ENCODE assay signal across 20 mouse cellular contexts in genomic region chr6:128058157-128058556, GRCm38 (mm10).
A peak's percentile ranks its signal among the peaks of the same experiment; 100 is the strongest.
DNase-seq lines count a peak whose midpoint lies in the region; ATAC-seq and TF ChIP-seq lines count a peak whose summit lies in the region.
"Had no signal": no experiment of that assay in that cellular context is flagged by ENCODE, and none has a peak within 500 bp of the region (broad histone marks: within the 10 kb centered on the region; RNA-seq: fewer than 3 reads in every experiment).

No protein-coding gene starts in this region.

- no peak for TF ChIP-seq CTCF in hindbrain, postnatal 0 days (IDR thresholded peaks at IDR 0.05; ENCODE audit: low read depth)

- H3K9me3 ChIP-seq in midbrain, embryonic 13.5 days = no peaks in the 10 kb centered on the region
- H3K9me3 ChIP-seq in midbrain, embryonic 10.5 days (replicated peaks) = no peaks in the 10 kb centered on the region
- H3K9me3 ChIP-seq in hindbrain, postnatal 0 days (ENCODE audit: low read length) = no peaks in the 10 kb centered on the region
- H3K9me3 ChIP-seq in neural tube, embryonic 14.5 days (ENCODE audit: control insufficient read depth, low read length) = no peaks in the 10 kb centered on the region
- H3K9me3 ChIP-seq: heart, embryonic 12.5 days had no signal

- H3K4me2 ChIP-seq in midbrain, embryonic 13.5 days (replicated peaks) = no peak overlapping the region
- peak overlapping the region; percentile 10; the same call in 1 of the 2 replicates for H3K4me2 ChIP-seq in hindbrain, postnatal 0 days (ENCODE audit: low read depth, low read length)
- H3K4me2 ChIP-seq in neural tube, embryonic 14.5 days (ENCODE audit: low read depth, low read length) = peak overlapping the region; percentile 25; the same call in 1 of the 2 replicates
- H3K4me2 ChIP-seq: heart, embryonic 12.5 days had no signal

- H3K4me1 ChIP-seq in midbrain, embryonic 13.5 days (replicated peaks) = peaks cover 29% of the 10 kb centered on the region
- H3K4me1 ChIP-seq in midbrain, embryonic 10.5 days = peaks cover 23% of the 10 kb centered on the region
- H3K4me1 ChIP-seq in hindbrain, postnatal 0 days (ENCODE audit: insufficient read depth, low read length) = 0 out of 2 replicates have a peak, but pooled peaks cover 7% of the 10 kb centered on the region
- peaks cover 13% of the 10 kb centered on the region; the same call in 1 of the 2 replicates for H3K4me1 ChIP-seq in neural tube, embryonic 14.5 days (ENCODE audit: control insufficient read depth, insufficient read depth, low read length)

- DNase-seq in embryo, embryonic 10.5 days (ENCODE audit: low spot score) = peak; percentile 35
- no peak for DNase-seq in embryo, embryonic 11 days
- no peak for DNase-seq in midbrain, embryonic 10.5 days (ENCODE audit: low spot score)
- DNase-seq in hindbrain, postnatal 0 days (ENCODE audit: low spot score) = peak; percentile 29
- no peak for DNase-seq in lung, postnatal 25 days (ENCODE audit: low spot score)
- DNase-seq in urinary bladder, adult 2 months (ENCODE audit: low spot score) = no peak
- DNase-seq: adrenal gland, adult 8-10 months; B cell, adult 2 months; heart, postnatal 36 days; left cerebral cortex, postnatal 4 days; lung, adult 18-20 months; lung, postnatal 36 days; retina, postnatal 1 day; thymus, adult 18-20 months had no signal

- peak overlapping the region; percentile 32 for H3K9ac ChIP-seq in midbrain, embryonic 13.5 days (replicated peaks)
- H3K9ac ChIP-seq in hindbrain, postnatal 0 days (replicated peaks; ENCODE audit: low read length) = peak overlapping the region; percentile 41; the same call in 1 of the 2 replicates
- H3K9ac ChIP-seq in neural tube, embryonic 14.5 days (replicated peaks; ENCODE audit: low read depth, low read length) = peak overlapping the region; percentile 4; the same call in 1 of the 2 replicates
- H3K9ac ChIP-seq: heart, embryonic 12.5 days had no signal

- 0 out of 2 replicates have a peak overlapping the region, but pooled peaks have one; percentile 39 for H3K27ac ChIP-seq in midbrain, embryonic 13.5 days
- H3K27ac ChIP-seq in midbrain, embryonic 10.5 days (replicated peaks) = no peak overlapping the region; the same call in 1 of the 2 replicates
- no peak overlapping the region for H3K27ac ChIP-seq in hindbrain, postnatal 0 days
- H3K27ac ChIP-seq in neural tube, embryonic 14.5 days (ENCODE audit: low read depth, low read length) = peak overlapping the region; percentile 29
- H3K27ac ChIP-seq: kidney, postnatal 0 days had no signal

- peak; percentile 35 for ATAC-seq in midbrain, embryonic 13.5 days
- peak; percentile 53; the same call in 1 of the 2 replicates for ATAC-seq in hindbrain, postnatal 0 days
- ATAC-seq in neural tube, embryonic 14.5 days (ENCODE audit: low read depth) = peak; percentile 65
- ATAC-seq: intestine, embryonic 16.5 days had no signal

- H3K27me3 ChIP-seq in midbrain, embryonic 13.5 days = no peaks in the 10 kb centered on the region
- no peaks in the 10 kb centered on the region for H3K27me3 ChIP-seq in midbrain, embryonic 10.5 days (ENCODE audit: low read depth, poor library complexity, severe bottlenecking)
- H3K27me3 ChIP-seq in hindbrain, postnatal 0 days (ENCODE audit: insufficient read depth, low read length) = no peaks in the 10 kb centered on the region
- no peaks in the 10 kb centered on the region for H3K27me3 ChIP-seq in neural tube, embryonic 14.5 days (ENCODE audit: control insufficient read depth, insufficient read depth, low read length)
- H3K27me3 ChIP-seq: heart, embryonic 12.5 days had no signal

- H3K36me3 ChIP-seq in midbrain, embryonic 13.5 days = no peaks in the 10 kb centered on the region
- H3K36me3 ChIP-seq in midbrain, embryonic 10.5 days = 0 out of 2 replicates have a peak, but pooled peaks cover 5% of the 10 kb centered on the region
- no peaks in the 10 kb centered on the region for H3K36me3 ChIP-seq in hindbrain, postnatal 0 days (ENCODE audit: insufficient read depth, low read length)
- H3K36me3 ChIP-seq in neural tube, embryonic 14.5 days (ENCODE audit: control insufficient read depth, insufficient read depth, low read length) = no peaks in the 10 kb centered on the region

- 45% methylated on average over 7 of the region's 7 CpGs for whole genome bisulfite sequencing in midbrain, embryonic 13.5 days
- 59% methylated on average over 7 of the region's 7 CpGs for WGBS in midbrain, embryonic 10.5 days
- WGBS in hindbrain, postnatal 0 days = 39% methylated on average over 7 of the region's 7 CpGs
- WGBS in neural tube, embryonic 14.5 days = 23% methylated on average over 7 of the region's 7 CpGs

- no peak overlapping the region for H3K4me3 ChIP-seq in midbrain, embryonic 13.5 days (replicated peaks)
- H3K4me3 ChIP-seq in midbrain, embryonic 10.5 days = no peak overlapping the region
- no peak overlapping the region for H3K4me3 ChIP-seq in hindbrain, postnatal 0 days (ENCODE audit: low read length)
- H3K4me3 ChIP-seq in neural tube, embryonic 14.5 days (ENCODE audit: low read depth, low read length) = no peak overlapping the region
- H3K4me3 ChIP-seq: erythroblast, embryonic 14.5 days; heart, embryonic 12.5 days had no signal

Comparison
In these comparisons a context has a peak if more than half of its experiments do, and no peak if none do; other contexts are left out.
1. DNase-seq: peak in embryo, embryonic 10.5 days (single experiment) and hindbrain, postnatal 0 days (single experiment); none in embryo, embryonic 11 days (single experiment), midbrain, embryonic 10.5 days (single experiment), lung, postnatal 25 days (single experiment) and urinary bladder, adult 2 months (single experiment).
2. H3K27ac ChIP-seq: peak in midbrain, embryonic 13.5 days (single experiment) and neural tube, embryonic 14.5 days (single experiment); none in midbrain, embryonic 10.5 days (single experiment) and hindbrain, postnatal 0 days (single experiment).
3. Peak in every context shown above with its lines, with median percentiles within 50 percentile points of each other: ATAC-seq and H3K9ac ChIP-seq.